Mouse (Mus musculus) intestine, embryonic 14.5 days (tissue): ENCODE results near the gene Tomm20l. TPM values are rescaled to one million over a fixed set of nuclear protein-coding genes. Genes with fewer than 3 reads are reported as not detected.

Source experiments
- ATAC-seq: fragments of 200-750 bp; cut with Nextera tagmentation; replicated peaks from 2 replicates; pipeline ENCODE4 v1.8.0; 2017; ENCODE audit warnings: low read depth, moderate number of reproducible peaks, moderate TSS enrichment, moderate library complexity; ENCODE audit not compliant: low FRiP score, low TSS enrichment
- DNase-seq: peaks from one replicate; pipeline ENCODE4 v3.0.0-alpha.2; 2018; ENCODE audit warnings: low spot score
- H3K27ac ChIP-seq: fragments of 300-500 bp; sonication (generic); 2 replicates; pipeline ENCODE4 v1.5.1; 2014; ENCODE audit warnings: low read depth, mild to moderate bottlenecking, control low read depth
- H3K27me3 ChIP-seq: fragments of 300-500 bp; sonication (generic); replicated peaks from 2 replicates; pipeline ENCODE4 v1.6.1; 2014; ENCODE audit warnings: low read length, control low read depth; ENCODE audit not compliant: control insufficient read depth, insufficient read depth
- H3K36me3 ChIP-seq: fragments of 300-500 bp; sonication (generic); 2 replicates; pipeline ENCODE4 v1.6.1; 2014; ENCODE audit warnings: low read length, control low read depth; ENCODE audit not compliant: control insufficient read depth, insufficient read depth
- H3K4me1 ChIP-seq: fragments of 300-500 bp; sonication (generic); replicated peaks from 2 replicates; pipeline ENCODE4 v1.6.1; 2014; ENCODE audit warnings: low read length, control low read depth, mixed read lengths; ENCODE audit not compliant: control insufficient read depth, insufficient read depth
- H3K4me2 ChIP-seq: fragments of 300-500 bp; sonication (generic); 2 replicates; pipeline ENCODE4 v1.6.1; 2014; ENCODE audit warnings: low read length
- H3K4me3 ChIP-seq: fragments of 300-500 bp; sonication (generic); 2 replicates; pipeline ENCODE4 v1.5.1; 2014; ENCODE audit warnings: low read depth, low read length, control low read depth, mixed read lengths
- H3K9ac ChIP-seq: fragments of 300-500 bp; sonication (generic); 2 replicates; pipeline ENCODE4 v1.6.1; 2014; ENCODE audit warnings: mild to moderate bottlenecking, low read length
- H3K9me3 ChIP-seq: fragments of 300-500 bp; sonication (generic); 2 replicates; pipeline ENCODE4 v1.6.1; 2016; ENCODE audit warnings: low read length, control low read depth; ENCODE audit not compliant: control insufficient read depth
- WGBS: fragments of 180-500 bp; shearing (Covaris S2); extraction: QIAGEN DNeasy Blood & Tissue Kit; methylation state at CpG from one replicate; pipeline ENCODE4 v1.1.7; 2014; 5-methylcytosine and 5-hydroxymethylcytosine counted together
- polyA plus RNA-seq: library from polyadenylated mRNA; unstranded; fragments of >200 nt; fragmentation: Nextera tagmentation; extraction: Ambion mirVana; gene quantifications from 2 replicates; pipeline ENCODE4 v1.2.1, GENCODE M21; 2014

The Tomm20l gene
- polyA plus RNA-seq, 1 experiment from 2014 or later: not detected

DNA sequence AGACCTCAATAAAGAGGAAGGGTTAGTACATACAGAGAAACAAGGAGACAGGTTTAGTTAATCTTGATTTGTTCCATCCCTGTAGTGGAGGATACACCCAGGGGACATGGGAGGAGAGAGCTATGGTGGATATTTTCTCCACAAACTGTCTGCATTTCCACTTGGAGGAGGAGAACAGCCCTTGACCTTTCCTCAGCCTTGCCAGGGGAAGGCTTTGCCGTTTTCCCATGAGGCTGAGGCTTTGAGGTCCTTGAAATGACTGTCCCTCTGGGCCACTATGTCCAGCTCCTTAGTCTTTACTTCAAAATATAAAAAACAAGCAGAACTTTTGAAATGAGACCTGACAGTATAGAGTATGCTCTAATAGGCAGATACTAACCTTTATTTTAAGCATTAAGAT lies 58.7 kb downstream of the Tomm20l start:
- H3K36me3 ChIP-seq: peaks cover 59% of the 10 kb centered on the region
- H3K4me2 ChIP-seq: no peak overlapping the region
- 97% methylated on average over 1 of the region's 1 CpGs for WGBS
- DNase-seq (no peak), ATAC-seq (no peak)
- no peaks in the 10 kb centered on the region for H3K4me1 ChIP-seq
- H3K9me3 ChIP-seq: no peaks in the 10 kb centered on the region
- no peak overlapping the region for H3K4me3 ChIP-seq
- H3K27ac ChIP-seq: no peak overlapping the region
- H3K9ac ChIP-seq: no peak overlapping the region
- no peaks in the 10 kb centered on the region for H3K27me3 ChIP-seq

Other genes with a start within 250 kb of the Tomm20l start
- 209 and 231 TPM in 2 replicates for gene Actr10, start 173.6 kb upstream of the Tomm20l start, polyA plus RNA-seq
- gene Psma3, start 136.8 kb upstream of the Tomm20l start, polyA plus RNA-seq: 593 and 604 TPM in 2 replicates
- gene Arid4a, start 95.4 kb upstream of the Tomm20l start, polyA plus RNA-seq: 34.6 and 36.8 TPM in 2 replicates
- 99.8 and 108 TPM in 2 replicates for gene Timm9, start 25.3 kb downstream of the Tomm20l start, polyA plus RNA-seq
- gene 2700049A03Rik, start 25.4 kb downstream of the Tomm20l start, polyA plus RNA-seq: 13.2 and 15.6 TPM in 2 replicates
- 15.1 and 16.0 TPM in 2 replicates for gene Dact1, start 198.5 kb downstream of the Tomm20l start, polyA plus RNA-seq